Mouse (Mus musculus): ENCODE measurements around the gene Abcb8.

Abcb8 gene

GRCm38 (mm10) chr5:24369767-24370166 lies 23.7 kb upstream of the Abcb8 start:
- DNase-seq (ENCODE audit: low read depth), result no peak

GRCm38 (mm10) chr5:24373807-24374206 lies 19.7 kb upstream of the Abcb8 start:
- DNase-seq (ENCODE audit: low read depth), result no peak

- DNase-seq (ENCODE audit: low read depth), result peak; percentile 96
Measured at GRCm38 (mm10) chr5:24374216-24374615, 19.2 kb upstream of the Abcb8 start.

GRCm38 (mm10) chr5:24374666-24375328 lies 18.7 kb upstream of the Abcb8 start:
- peak; percentile 87 for DNase-seq (ENCODE audit: low read depth)

- DNase-seq (ENCODE audit: low read depth), result no peak
Measured at GRCm38 (mm10) chr5:24378700-24379099, 14.8 kb upstream of the Abcb8 start.

DNA sequence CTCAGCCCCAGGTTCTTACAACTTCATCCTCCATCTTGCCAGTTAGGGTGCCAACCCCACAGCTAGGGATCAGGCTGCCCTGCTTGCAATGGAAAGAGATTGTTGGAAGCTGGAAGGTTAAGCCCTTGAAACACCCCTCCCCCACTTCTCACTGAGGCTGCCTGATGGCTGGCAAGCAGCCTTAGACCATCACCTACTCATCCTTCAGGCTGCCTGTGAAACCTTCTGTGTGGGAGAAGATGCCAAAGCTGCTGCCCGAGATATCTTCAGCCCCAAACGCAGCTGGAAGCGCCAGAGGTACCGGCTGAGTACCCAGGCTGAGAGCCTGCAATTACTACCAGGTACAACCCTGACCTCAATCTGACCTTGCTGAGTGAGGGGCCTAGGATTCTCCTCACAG lies 14.0 kb upstream of the Abcb8 start:
- no peak for DNase-seq (ENCODE audit: low read depth)

GRCm38 (mm10) chr5:24380499-24380898 lies 13.0 kb upstream of the Abcb8 start:
- no peak for DNase-seq (ENCODE audit: low read depth)

GRCm38 (mm10) chr5:24381486-24381885 lies 12.0 kb upstream of the Abcb8 start:
- no peak for DNase-seq (ENCODE audit: low read depth)

- DNase-seq (ENCODE audit: low read depth), result no peak
Measured at GRCm38 (mm10) chr5:24381988-24382387, 11.5 kb upstream of the Abcb8 start.

DNA sequence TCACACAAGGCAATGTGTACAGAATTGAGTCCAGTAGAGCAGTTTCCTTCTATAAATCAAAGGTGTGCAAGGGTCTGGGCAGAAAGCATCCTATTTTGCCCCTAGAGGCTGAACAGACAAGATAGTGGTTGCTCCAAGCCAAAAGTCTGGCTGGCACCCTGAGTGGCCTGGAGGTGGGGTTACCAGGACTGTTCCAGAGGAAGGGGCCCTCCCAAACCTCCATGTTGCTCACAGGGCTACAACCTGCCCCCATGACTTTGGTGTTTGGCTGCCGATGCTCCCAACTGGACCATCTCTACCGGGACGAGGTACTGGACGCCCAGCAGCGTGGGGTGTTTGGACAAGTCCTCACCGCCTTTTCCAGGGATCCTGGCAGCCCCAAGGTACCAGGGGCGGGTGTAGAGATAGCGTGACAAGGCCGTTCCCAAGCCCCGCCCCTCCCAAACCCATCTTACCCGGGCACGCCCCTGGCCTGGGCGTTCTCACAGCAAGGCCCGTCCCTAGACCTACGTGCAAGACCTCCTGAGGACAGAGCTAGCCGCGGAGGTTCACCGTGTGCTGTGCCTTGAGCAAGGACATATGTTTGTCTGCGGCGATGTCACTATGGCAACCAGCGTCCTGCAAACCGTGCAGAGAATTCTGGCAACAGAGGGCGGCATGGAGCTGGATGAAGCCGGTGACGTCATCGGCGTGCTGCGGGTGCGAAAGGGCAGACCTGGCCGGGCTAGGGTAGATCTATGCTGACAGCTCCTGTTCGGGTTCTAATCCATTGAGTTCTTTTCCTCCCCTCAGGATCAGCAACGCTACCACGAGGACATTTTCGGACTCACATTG lies 10.2 kb upstream of the Abcb8 start:
- DNase-seq (ENCODE audit: low read depth), result peak; percentile 85

- no peak for DNase-seq (ENCODE audit: low read depth)
Measured at GRCm38 (mm10) chr5:24384407-24384806, 9.1 kb upstream of the Abcb8 start.

DNA sequence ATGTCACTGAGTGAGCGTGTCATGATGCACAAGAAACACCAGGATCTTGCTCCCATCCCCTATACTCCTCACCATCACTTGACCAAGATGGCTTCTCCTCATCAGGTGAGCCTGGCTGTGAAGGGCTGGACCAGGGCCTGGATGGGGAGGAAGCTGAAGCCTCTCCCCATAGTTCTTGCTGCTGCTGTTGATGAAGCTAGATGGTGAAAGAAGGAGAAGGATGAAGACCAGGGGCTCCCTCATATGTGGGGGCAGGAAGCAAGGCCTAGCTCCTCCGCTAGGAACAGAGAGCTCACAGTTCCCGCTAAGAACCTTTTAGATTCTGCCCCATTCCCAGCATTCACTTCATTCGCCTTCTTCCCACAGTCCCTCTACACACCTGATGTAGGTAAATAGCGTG lies 8.1 kb upstream of the Abcb8 start:
- DNase-seq (ENCODE audit: low read depth), result no peak

DNA sequence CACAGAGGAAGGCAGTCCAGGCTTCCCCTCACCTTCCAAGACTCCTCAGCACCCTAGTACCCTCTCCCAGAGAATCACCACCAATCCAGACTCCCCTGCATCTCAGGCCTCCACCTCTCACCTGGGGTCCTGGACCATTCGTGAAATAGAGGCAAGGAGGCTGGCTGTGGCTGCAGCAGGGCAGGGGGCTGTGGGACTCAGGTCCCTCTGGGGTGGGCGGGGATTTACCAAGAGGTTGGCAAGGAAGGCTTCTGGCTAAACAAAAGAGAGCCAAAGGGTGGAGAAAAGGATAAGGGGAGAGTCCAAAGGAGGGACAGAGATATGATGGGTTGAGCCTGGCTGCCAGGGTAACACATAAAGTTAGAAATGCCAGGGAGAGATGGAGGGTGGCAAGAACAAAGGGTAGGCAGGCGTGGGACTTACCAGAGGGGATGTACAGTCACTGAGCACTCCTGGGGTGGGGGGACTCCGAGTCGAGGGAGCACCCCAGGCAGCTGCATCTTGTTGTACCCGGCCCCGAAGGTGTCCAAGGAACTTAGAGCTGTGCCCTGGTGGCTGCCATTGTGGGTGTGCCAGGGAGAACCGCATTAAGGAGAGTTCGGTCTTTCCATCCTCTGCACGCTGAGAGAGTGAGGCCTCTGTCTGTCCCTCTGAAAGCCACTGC lies 7.4 kb upstream of the Abcb8 start:
- DNase-seq (ENCODE audit: low read depth), result no peak

- DNase-seq (ENCODE audit: low read depth), result peak; percentile 65
Measured at GRCm38 (mm10) chr5:24387264-24388241, 5.9 kb upstream of the Abcb8 start.

DNA sequence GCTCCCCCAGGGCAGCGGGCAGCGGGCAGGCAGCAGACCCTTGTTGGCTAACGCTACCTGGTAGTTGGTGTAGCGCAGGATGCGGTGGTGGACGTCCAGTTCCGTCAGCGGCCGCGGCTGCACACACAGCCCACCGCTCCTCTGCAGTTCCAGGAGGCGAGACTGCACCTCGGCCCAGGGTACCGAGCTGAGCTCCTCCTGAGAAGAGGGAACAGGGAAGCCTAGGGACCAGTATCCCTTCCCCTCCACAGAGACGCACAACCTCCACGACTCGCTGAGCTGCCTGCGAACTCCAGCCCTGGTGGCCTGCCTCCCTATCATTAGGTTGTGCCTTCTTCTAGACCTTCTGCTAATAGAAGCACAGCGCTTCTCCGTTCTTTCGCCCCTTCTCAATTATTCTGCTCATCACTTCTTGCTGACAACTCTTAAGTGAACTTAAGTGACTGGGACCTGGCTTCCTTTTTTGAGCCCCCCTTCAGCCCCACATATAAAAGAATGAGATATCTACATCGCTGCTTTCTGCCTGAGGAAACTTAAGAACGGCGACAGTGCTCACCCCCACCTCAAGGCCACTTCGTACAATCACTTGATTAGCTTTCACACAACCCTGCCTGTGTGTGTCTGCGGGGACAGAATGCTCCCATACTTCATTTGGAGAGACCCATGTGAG lies 5.1 kb upstream of the Abcb8 start:
- DNase-seq (ENCODE audit: low read depth), result no peak

GRCm38 (mm10) chr5:24389011-24389657 lies 4.3 kb upstream of the Abcb8 start:
- no peak for DNase-seq (ENCODE audit: low read depth)

DNA sequence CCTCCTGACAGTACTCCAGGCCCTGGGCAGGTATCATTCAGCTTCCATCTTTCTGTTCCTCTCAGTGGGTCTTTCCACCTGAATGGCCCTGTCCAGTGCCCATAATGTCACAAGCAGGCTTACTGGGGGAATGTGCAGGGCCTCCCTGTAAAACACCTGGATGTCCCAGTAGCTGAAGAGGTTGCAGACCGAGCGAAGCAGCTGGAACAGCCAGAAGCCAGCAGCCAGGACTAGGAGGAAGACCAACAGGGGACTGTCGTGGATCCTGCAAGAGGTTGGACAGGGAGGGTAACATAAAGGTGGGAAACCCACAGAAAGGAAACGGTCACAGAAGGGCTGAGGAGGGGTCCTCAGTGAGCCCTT lies 3.8 kb upstream of the Abcb8 start:
- DNase-seq (ENCODE audit: low read depth), result no peak

DNA sequence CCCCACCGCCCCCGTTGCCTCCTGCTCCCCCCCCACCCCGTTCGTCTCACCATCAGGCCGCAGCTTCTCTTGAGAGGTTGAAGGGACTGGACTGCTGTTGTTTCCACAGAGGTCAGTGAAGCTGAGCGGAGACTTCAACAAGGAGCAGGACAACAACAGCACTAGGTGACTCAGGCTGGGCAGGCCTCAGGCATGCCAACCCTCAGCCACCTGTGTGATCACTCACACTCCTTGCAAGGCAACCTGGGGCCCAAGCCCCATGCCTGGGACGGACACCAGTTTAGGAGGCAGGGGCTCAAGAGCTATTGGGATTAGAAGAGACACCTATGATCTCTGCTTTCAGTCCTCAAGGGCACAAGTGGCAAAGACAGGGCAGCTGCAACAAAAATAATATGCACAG lies 1.6 kb upstream of the Abcb8 start, which contains the start of gene Atg9b:
Gene Atg9b (minus strand): TSS at position 280 of the 400 bp plus-strand sequence.
- DNase-seq (ENCODE audit: low read depth), result no peak

GRCm38 (mm10) chr5:24392724-24393123 lies 739 bp upstream of the Abcb8 start:
- DNase-seq (ENCODE audit: low read depth), result peak; percentile 50

- peak; percentile 97 for DNase-seq (ENCODE audit: low read depth)
Measured at GRCm38 (mm10) chr5:24394165-24394894, 867 bp downstream of the Abcb8 start.
